Mouse (Mus musculus) stomach, embryonic 16.5 days (tissue): ENCODE measurements around the gene Cxcl17. TPM values are rescaled to one million over a fixed set of nuclear protein-coding genes. Genes with fewer than 3 reads are reported as not detected.

Source experiments
- ATAC-seq: fragments of 200-750 bp; cut with Nextera tagmentation; 2 replicates; pipeline ENCODE4 v1.8.0; 2017; ENCODE audit warnings: moderate number of reproducible peaks, moderate TSS enrichment; ENCODE audit not compliant: insufficient read depth, low FRiP score
- H3K27ac ChIP-seq: fragments of 300-500 bp; sonication (generic); 2 replicates; pipeline ENCODE4 v1.5.1; 2014; ENCODE audit warnings: low read length
- H3K27me3 ChIP-seq: fragments of 300-500 bp; sonication (generic); 2 replicates; pipeline ENCODE4 v1.6.1; 2014; ENCODE audit warnings: low read length, control low read depth, mixed read lengths; ENCODE audit not compliant: control insufficient read depth, insufficient read depth
- H3K36me3 ChIP-seq: fragments of 300-500 bp; sonication (generic); 2 replicates; pipeline ENCODE4 v1.6.1; 2014; ENCODE audit warnings: low read length; ENCODE audit not compliant: control insufficient read depth, insufficient read depth
- H3K4me1 ChIP-seq: fragments of 300-500 bp; sonication (generic); 2 replicates; pipeline ENCODE4 v1.6.1; 2014; ENCODE audit warnings: low read length, control low read depth, mixed read lengths; ENCODE audit not compliant: control insufficient read depth, insufficient read depth
- H3K4me2 ChIP-seq: fragments of 300-500 bp; sonication (generic); 2 replicates; pipeline ENCODE4 v1.6.1; 2014; ENCODE audit warnings: low read depth, low read length, mixed read lengths
- H3K4me3 ChIP-seq: fragments of 300-500 bp; sonication (generic); replicated peaks from 2 replicates; pipeline ENCODE4 v1.5.1; 2014; ENCODE audit warnings: mild to moderate bottlenecking, low read length
- H3K9ac ChIP-seq: fragments of 300-500 bp; sonication (generic); 2 replicates; pipeline ENCODE4 v1.6.1; 2014; ENCODE audit warnings: low read length
- H3K9me3 ChIP-seq: fragments of 300-500 bp; sonication (generic); replicated peaks from 2 replicates; pipeline ENCODE4 v1.6.1; 2016; ENCODE audit warnings: low read length, control low read depth; ENCODE audit not compliant: control insufficient read depth
- WGBS: fragments of 180-500 bp; shearing (Covaris S2); extraction: QIAGEN DNeasy Blood & Tissue Kit; methylation state at CpG from one replicate; pipeline ENCODE4 v1.1.7; 2014; 5-methylcytosine and 5-hydroxymethylcytosine counted together
- polyA plus RNA-seq: library from polyadenylated mRNA; unstranded; fragments of >200 nt; fragmentation: Nextera tagmentation; extraction: Ambion mirVana; gene quantifications from 2 replicates; pipeline ENCODE4 v1.2.1, GENCODE M21; 2015

Gene Cxcl17
- polyA plus RNA-seq, 1 experiment from 2014 or later: 0.61 TPM

DNA sequence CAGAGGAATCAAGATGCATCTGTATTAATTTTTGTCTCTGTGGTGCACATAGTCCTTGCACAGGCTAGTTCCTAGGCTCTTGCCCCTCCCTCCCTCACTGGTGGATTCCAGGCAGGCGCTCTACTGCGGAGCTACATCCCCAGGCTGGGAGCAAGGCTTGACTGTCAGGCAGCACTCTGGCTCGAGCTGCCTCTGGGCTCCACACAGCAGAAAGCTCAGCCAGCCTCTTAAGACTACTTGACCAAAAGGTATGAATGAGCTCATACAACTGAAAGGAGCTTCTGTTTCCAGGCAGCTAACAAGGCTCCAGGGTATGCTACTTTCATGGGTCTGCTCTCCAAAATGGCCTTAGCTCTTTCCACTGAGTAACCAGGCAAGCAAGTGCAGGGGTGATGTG lies 31.4 kb downstream of the Cxcl17 start:
- peaks cover 19% of the 10 kb centered on the region for H3K4me1 ChIP-seq

DNA sequence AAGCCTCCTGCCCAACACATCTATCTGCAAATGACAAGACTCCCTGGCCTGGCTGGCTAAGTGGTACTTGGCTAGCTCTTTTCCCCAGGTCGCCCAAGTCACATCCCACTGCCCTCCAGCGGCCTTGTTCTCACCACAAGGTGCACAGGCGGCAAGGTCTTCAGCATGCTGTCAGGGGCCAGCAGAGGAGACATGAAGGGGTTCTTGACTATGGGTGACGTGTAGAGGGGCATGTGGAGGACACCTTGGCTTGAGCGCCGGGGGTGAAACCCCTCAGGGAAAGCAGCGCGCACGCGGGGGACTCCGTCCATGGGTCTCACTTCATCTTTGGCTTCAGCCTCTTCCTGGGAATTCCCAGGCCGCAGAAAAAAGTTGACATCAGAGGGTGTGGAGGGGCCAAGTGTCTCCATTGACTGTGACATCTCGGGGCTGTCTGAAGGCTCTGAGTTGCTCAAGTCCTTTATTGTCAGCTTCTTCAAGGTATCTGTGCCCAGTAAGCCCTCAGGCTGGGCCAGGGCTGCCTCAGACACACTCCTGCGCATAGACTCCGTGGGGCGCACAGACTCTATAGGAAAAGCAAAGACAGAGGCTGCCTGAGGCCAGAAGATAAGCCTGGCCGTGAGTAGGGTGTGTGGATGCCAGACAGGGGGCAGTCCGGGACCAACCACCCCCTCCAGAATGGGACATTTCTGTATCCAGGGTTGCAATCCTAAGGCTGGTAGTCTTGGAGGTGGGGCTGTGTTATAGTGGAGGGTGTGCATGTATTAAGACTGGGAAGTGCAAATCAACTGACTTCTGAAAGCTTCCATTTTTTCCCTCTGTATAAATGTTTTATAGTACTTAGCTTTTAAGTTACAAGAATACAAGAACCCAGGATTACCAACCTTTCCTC lies 32.0 kb downstream of the Cxcl17 start:
- Histone ChIP-seq H3K9me3 (no peaks in the 10 kb centered on the region), H3K4me1 (peaks cover 12% of the 10 kb centered on the region), H3K9ac (peak overlapping the region; percentile 65; the same call in 1 of the 2 replicates), H3K27me3 (no peaks in the 10 kb centered on the region), H3K27ac (no peak overlapping the region), H3K4me3 (no peak overlapping the region), H3K4me2 (peak overlapping the region; percentile 85), H3K36me3 (peaks cover 14% of the 10 kb centered on the region; the same call in 1 of the 2 replicates)
- no peak for ATAC-seq
- 64% methylated on average over 18 of the region's 18 CpGs for WGBS

More for the DNA sequence above, 31.4 kb downstream of the Cxcl17 start:
- no peak overlapping the region for H3K27ac ChIP-seq
- H3K27me3 ChIP-seq: no peaks in the 10 kb centered on the region
- no peaks in the 10 kb centered on the region for H3K9me3 ChIP-seq
- peaks cover 14% of the 10 kb centered on the region; the same call in 1 of the 2 replicates for H3K36me3 ChIP-seq
- H3K4me2 ChIP-seq: no peak overlapping the region
- no peak overlapping the region for H3K9ac ChIP-seq
- no peak for ATAC-seq
- WGBS: 69% methylated on average over 3 of the region's 3 CpGs
- H3K4me3 ChIP-seq: no peak overlapping the region

DNA sequence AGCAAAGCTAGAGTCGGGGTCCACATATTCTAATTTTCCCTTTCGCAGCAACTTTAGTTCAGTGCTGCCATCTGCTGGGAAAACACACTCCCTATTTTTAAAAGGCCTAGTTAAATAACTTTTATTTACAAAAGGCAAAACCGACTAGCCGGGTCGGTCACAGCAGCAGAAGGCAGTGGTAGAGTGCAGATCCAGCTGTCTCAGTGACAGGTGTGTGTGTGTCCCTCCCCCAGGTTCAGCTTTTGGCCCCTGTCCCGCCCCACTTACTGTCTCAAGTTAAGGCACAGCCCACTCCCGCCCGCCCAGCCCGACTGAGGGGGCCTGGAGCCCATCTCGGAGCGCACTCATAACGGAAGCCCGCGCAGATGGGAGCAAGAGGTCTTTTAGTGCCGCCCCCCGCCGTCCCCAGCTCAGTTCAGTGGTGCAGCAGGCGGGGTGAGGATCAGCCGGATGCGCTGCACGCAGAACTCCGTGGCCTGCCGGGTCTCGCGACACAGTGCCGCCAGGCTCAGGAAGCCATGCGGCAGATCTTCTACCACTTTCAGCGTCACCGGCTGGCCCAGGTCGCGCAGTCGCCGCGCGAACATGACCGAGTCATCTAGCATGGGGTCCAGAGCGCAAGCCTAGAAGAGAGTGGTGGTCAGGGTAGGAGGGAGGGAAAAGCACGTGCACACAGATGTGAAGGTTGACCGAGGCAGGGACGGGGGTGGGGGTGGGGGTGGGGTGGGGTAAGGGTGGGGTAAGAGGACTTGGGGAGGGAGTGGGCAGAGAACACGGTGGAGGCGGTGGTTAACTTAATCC lies 32.9 kb downstream of the Cxcl17 start:
- Histone ChIP-seq H3K4me2 (peak overlapping the region; percentile 85), H3K36me3 (peaks cover 11% of the 10 kb centered on the region; the same call in 1 of the 2 replicates), H3K27ac (peak overlapping the region; percentile 4), H3K9ac (peak overlapping the region; percentile 65), H3K9me3 (no peaks in the 10 kb centered on the region), H3K27me3 (no peaks in the 10 kb centered on the region), H3K4me1 (peaks cover 9% of the 10 kb centered on the region; the same call in 1 of the 2 replicates), H3K4me3 (peak overlapping the region; percentile 40)
- ATAC-seq: peak; percentile 62; the same call in 1 of the 2 replicates
- 2% methylated on average over 40 of the region's 42 CpGs for WGBS

DNA sequence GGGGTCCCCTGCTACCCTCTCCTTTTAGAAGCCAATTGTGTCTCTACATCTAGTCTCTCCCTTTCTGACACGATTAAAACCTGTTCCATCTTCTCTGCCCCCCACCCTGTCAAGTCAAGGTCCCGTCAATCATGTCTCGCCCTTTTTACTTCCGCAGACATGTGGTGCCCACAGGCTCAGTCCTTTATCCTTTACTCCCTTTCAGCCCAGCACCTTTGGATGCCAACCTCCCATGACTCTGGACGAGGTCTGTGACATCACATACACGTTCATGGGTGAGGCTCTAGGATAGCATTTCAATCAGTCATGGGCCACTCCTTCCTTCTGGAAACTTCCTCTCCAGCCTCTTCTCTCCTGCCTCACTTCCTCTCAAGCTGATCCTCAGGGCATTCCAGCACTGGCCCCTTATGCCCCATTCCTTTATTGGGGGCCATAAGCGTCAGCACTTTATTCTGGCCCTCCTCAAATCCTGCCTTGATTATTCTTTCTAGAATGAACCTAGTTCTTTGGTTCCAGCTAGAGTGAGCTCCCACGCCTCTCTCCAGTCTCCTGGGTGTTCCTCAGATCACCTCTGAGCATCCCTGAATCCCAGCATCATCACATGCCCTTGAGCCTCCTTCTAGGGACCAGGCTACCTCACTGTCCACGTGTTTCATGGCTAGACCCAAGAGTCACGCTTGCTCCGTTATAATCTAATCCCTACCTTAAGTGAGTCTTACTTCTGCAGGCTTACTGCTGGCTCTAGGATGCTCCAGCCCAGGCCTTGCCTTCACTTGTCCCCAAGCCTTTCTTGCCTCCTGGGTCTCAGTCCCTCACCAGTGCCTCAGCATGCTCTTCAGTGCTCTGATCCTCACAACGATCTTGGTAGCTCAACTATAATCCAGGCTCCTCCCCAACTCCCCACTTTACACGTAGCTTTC lies 34.2 kb downstream of the Cxcl17 start:
- no peak overlapping the region for H3K4me3 ChIP-seq
- H3K27me3 ChIP-seq: no peaks in the 10 kb centered on the region
- no peak for ATAC-seq
- no peak overlapping the region; the same call in 1 of the 2 replicates for H3K27ac ChIP-seq
- no peak overlapping the region for H3K9ac ChIP-seq
- 79% methylated on average over 13 of the region's 13 CpGs for whole genome bisulfite sequencing
- H3K4me2 ChIP-seq: no peak overlapping the region
- H3K4me1 ChIP-seq: peaks cover 9% of the 10 kb centered on the region; the same call in 1 of the 2 replicates
- H3K9me3 ChIP-seq: no peaks in the 10 kb centered on the region
- H3K36me3 ChIP-seq: peaks cover 7% of the 10 kb centered on the region; the same call in 1 of the 2 replicates

DNA sequence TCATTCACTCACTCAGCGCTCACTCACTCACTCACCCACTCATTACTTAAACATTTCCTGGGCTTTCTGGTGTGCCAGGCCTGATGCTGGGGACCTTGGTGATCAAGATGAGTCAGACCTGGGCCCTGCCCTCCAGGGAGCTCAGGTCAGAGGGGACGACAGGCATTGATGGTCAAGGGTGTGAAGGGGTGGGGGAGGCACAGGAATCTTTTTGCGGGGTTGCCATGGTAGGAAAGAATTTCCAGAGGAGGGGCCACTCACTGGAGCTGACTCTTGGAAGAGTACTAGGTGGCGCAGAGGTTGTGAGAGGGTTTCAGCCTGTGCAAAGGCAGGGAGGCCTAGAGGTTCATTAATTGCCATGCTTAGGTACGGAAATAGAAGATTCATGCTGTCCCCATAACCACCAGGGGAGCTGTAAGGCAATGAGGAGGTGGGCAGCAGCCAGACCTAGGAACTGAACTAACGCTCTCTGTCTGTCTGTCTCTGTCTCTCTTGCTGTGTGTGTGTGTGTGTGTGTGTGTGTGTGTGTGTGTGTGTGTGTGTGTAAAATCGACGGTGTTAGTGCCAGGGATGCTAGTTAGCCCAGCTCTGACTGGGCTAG lies 35.5 kb downstream of the Cxcl17 start:
- Histone ChIP-seq H3K4me1 (peaks cover 9% of the 10 kb centered on the region; the same call in 1 of the 2 replicates), H3K9ac (no peak overlapping the region), H3K27ac (no peak overlapping the region), H3K9me3 (no peaks in the 10 kb centered on the region), H3K27me3 (no peaks in the 10 kb centered on the region), H3K36me3 (peaks cover 3% of the 10 kb centered on the region; the same call in 1 of the 2 replicates), H3K4me3 (peak overlapping the region; percentile 39; the same call in 1 of the 2 replicates), H3K4me2 (peak overlapping the region; percentile 52; the same call in 1 of the 2 replicates)
- 44% methylated on average over 8 of the region's 8 CpGs for WGBS
- ATAC-seq: 0 out of 2 replicates have a peak, but pooled peaks have one; percentile 14

DNA sequence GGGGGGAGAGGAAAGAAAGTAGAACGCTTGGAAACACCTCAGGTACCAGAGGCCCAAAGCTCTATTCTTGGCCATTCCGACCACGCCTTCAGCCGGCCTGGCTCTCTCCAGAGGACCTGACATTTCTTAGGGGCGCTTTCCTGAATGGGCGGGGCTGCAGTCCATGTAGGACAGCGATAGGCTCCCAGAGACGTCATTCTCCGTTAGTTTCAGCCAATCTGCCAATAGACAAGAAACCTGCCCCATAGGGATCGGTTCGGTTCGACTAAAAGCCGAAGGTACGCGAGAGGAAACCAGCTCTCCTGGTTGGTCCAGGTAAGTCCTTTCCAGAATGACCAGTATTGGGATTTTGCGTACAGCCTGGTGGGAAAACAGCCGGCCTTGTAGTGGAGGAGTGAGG lies 36.1 kb downstream of the Cxcl17 start:
- Histone ChIP-seq H3K9me3 (no peaks in the 10 kb centered on the region), H3K36me3 (no peaks in the 10 kb centered on the region), H3K4me3 (peak overlapping the region; percentile 39), H3K27me3 (no peaks in the 10 kb centered on the region), H3K4me1 (peaks cover 9% of the 10 kb centered on the region; the same call in 1 of the 2 replicates), H3K9ac (0 out of 2 replicates have a peak overlapping the region, but pooled peaks have one; percentile 55), H3K4me2 (peak overlapping the region; percentile 52), H3K27ac (peak overlapping the region; percentile 30; the same call in 1 of the 2 replicates)
- WGBS: 6% methylated on average over 17 of the region's 17 CpGs
- ATAC-seq: peak; percentile 70

DNA sequence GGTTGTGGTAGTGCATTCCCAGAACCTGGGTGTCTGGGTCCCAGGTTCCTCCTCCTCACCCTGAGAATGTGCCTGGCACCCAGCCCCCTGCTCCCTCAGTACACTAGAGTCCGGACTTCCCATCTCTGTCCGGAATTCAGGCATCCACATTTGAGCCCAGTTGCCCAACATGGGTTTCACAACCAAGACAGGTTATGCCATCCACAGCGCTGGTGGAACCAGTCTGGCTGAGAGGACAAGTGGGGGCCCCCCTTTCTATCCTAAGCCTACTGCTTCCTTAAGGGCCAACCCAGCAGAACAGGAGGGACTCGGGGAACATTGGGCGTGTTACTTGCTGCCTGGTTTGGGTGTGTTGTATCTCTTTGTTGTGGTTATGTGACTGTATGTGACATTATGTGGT lies 40.2 kb downstream of the Cxcl17 start:
- H3K4me2 ChIP-seq: no peak overlapping the region
- peak overlapping the region; percentile 27 for H3K27ac ChIP-seq
- H3K27me3 ChIP-seq: peaks cover 25% of the 10 kb centered on the region
- no peaks in the 10 kb centered on the region for H3K9me3 ChIP-seq
- no peak overlapping the region for H3K4me3 ChIP-seq
- no peak overlapping the region for H3K9ac ChIP-seq
- ATAC-seq: no peak
- no peaks in the 10 kb centered on the region for H3K36me3 ChIP-seq
- WGBS: 83% methylated on average over 5 of the region's 5 CpGs
- peaks cover 6% of the 10 kb centered on the region; the same call in 1 of the 2 replicates for H3K4me1 ChIP-seq
